Mouse (Mus musculus) bone marrow macrophage, adult 2 months (primary cell): ENCODE data around the gene Selenbp2.
"Not testable (repeated sequence)": the region's sequence is repeated elsewhere in the genome, so short reads cannot be mapped to it uniquely, and the experiment has no call there.

Experiments used
- CTCF ChIP-seq: IDR thresholded peaks from 2 replicates; pipeline ENCODE4 v1.5.1; 2012; ENCODE audit warnings: low read depth, mild to moderate bottlenecking, low read length, moderate library complexity
- POLR2A ChIP-seq: IDR thresholded peaks from 2 replicates; pipeline ENCODE4 v1.6.1; 2012; ENCODE audit warnings: mild to moderate bottlenecking, low read depth, low read length, borderline replicate concordance

GRCm38 (mm10) chr3:94688698-94689097, 4.7 kb upstream of the Selenbp2 start:
- not testable (repeated sequence) for TF ChIP-seq POLR2A, CTCF
